Mouse (Mus musculus) bone marrow, adult 2 months (tissue): ENCODE results near the gene Mical2. TPM values are rescaled to one million over a fixed set of nuclear protein-coding genes. Genes with fewer than 3 reads are reported as not detected.

Experiments
- H3K27ac ChIP-seq: fragments of 200-500 bp; 2 replicates; pipeline ENCODE4 v1.5.1; 2012; ENCODE audit warnings: low read depth, mild to moderate bottlenecking, control low read depth, inconsistent platforms, low read length; ENCODE audit not compliant: control insufficient read depth, poor library complexity, insufficient read depth
- H3K4me1 ChIP-seq: fragments of 200-500 bp; 2 replicates; pipeline ENCODE4 v1.6.1; 2011; ENCODE audit warnings: low read length; ENCODE audit not compliant: control insufficient read depth, insufficient read depth
- H3K4me3 ChIP-seq: fragments of 200-500 bp; replicated peaks from 2 replicates; pipeline ENCODE3; 2011; ENCODE audit warnings: mild to moderate bottlenecking, low read depth, low read length, control low read depth; ENCODE audit not compliant: control insufficient read depth
- CTCF ChIP-seq: fragments of 200-500 bp; IDR thresholded peaks from 2 replicates; pipeline ENCODE4 v1.5.1; 2011; ENCODE audit warnings: low read length, control low read depth; ENCODE audit not compliant: control insufficient read depth, insufficient read depth
- POLR2A ChIP-seq: fragments of 200-500 bp; IDR thresholded peaks from 2 replicates; pipeline ENCODE4 v1.6.1; 2011; ENCODE audit warnings: low read depth, mild to moderate bottlenecking, control low read depth, low read length, borderline replicate concordance; ENCODE audit not compliant: control insufficient read depth
- WGBS: fragments of 180-500 bp; shearing (Covaris S2); methylation state at CpG from one replicate; pipeline ENCODE4 v1.1.7; 2018; 5-methylcytosine and 5-hydroxymethylcytosine counted together
- polyA plus RNA-seq: library from polyadenylated mRNA; stranded (reverse); fragments of >200 nt; gene quantifications from 2 replicates; pipeline ENCODE4 v1.2.4, GENCODE M21; 2011; ENCODE audit warnings: low replicate concordance; ENCODE audit not compliant: missing spikeins, insufficient read depth, insufficient read length

Gene Mical2
- polyA plus RNA-seq, 1 experiment = 2.3 TPM

- no peak for TF ChIP-seq POLR2A
- TF ChIP-seq CTCF = no peak
- Histone ChIP-seq H3K4me3 (no peak overlapping the region), H3K27ac (no peak overlapping the region), H3K4me1 (no peaks in the 10 kb centered on the region)
- 6% methylated on average over 6 of the region's 6 CpGs for WGBS
Measured at GRCm38 (mm10) chr7:112217208-112217607, 8.4 kb upstream of the Mical2 start.

GRCm38 (mm10) chr7:112222733-112223524, 2.7 kb upstream of the Mical2 start:
- Histone ChIP-seq H3K4me1 (no peaks in the 10 kb centered on the region; the same call in 1 of the 2 replicates), H3K4me3 (no peak overlapping the region), H3K27ac (no peak overlapping the region)
- 64% methylated on average over 7 of the region's 7 CpGs for WGBS
- no peak for TF ChIP-seq CTCF
- no peak for TF ChIP-seq POLR2A

- Histone ChIP-seq H3K4me1 (no peaks in the 10 kb centered on the region; the same call in 1 of the 2 replicates), H3K27ac (no peak overlapping the region), H3K4me3 (no peak overlapping the region)
- TF ChIP-seq POLR2A (no peak), CTCF (no peak)
- WGBS = 86% methylated on average over 12 of the region's 12 CpGs
Measured at GRCm38 (mm10) chr7:112224854-112225253, 802 bp upstream of the Mical2 start.

- 40% methylated on average over 24 of the region's 24 CpGs for WGBS
- TF ChIP-seq POLR2A (no peak), CTCF (no peak)
- Histone ChIP-seq H3K4me1 (no peaks in the 10 kb centered on the region; the same call in 1 of the 2 replicates), H3K4me3 (peak overlapping the region; percentile 29), H3K27ac (no peak overlapping the region)
Measured at GRCm38 (mm10) chr7:112226446-112227265, 1.0 kb downstream of the Mical2 start.

- H3K4me1 ChIP-seq = no peaks in the 10 kb centered on the region; the same call in 1 of the 2 replicates
- H3K4me3 ChIP-seq = no peak overlapping the region
- no peak for TF ChIP-seq CTCF
- TF ChIP-seq POLR2A = no peak
- 96% methylated on average over 6 of the region's 6 CpGs for WGBS
- no peak overlapping the region for H3K27ac ChIP-seq
Measured at GRCm38 (mm10) chr7:112227266-112227562, 1.6 kb downstream of the Mical2 start.

GRCm38 (mm10) chr7:112228827-112229498, 3.3 kb downstream of the Mical2 start:
- H3K4me3 ChIP-seq = no peak overlapping the region
- no peaks in the 10 kb centered on the region; the same call in 1 of the 2 replicates for H3K4me1 ChIP-seq
- H3K27ac ChIP-seq = no peak overlapping the region
- 88% methylated on average over 20 of the region's 20 CpGs for WGBS
- no peak for TF ChIP-seq POLR2A
- no peak for TF ChIP-seq CTCF

GRCm38 (mm10) chr7:112231731-112232130, 6.1 kb downstream of the Mical2 start:
- Histone ChIP-seq H3K4me3 (no peak overlapping the region), H3K4me1 (no peaks in the 10 kb centered on the region), H3K27ac (no peak overlapping the region)
- 80% methylated on average over 7 of the region's 7 CpGs for WGBS
- TF ChIP-seq POLR2A (no peak), CTCF (no peak)
